Mouse (Mus musculus) liver, postnatal 0 days (tissue): Measurements from ENCODE around the gene Txndc11.

Experiments
- CTCF ChIP-seq: sonication (generic); IDR thresholded peaks from 2 replicates; pipeline ENCODE4 v1.5.1; 2016; ENCODE audit warnings: antibody characterized with exemption, low read depth
- EP300 ChIP-seq: IDR thresholded peaks from 2 replicates; pipeline ENCODE4 v1.6.1; 2016; ENCODE audit warnings: antibody characterized with exemption, low read depth, mild to moderate bottlenecking

DNA sequence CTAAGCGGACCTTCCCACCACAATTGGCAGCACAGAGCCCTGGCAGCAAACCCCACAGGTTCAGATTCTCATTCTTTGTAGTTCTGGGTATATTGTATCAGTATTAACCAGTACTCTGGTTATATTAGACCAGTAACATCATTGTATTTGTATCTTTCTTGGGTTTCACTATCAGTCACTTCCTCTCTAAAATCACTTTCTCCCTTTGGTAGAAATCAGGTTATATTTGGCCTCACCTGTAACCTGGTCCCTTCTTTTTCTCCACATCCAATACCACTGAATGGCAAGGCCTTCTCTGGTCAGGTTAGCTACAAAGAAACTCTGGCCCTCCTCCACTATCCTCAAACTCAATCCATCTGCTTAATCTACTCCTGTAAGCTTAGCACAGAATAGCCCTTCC is 29.5 kb downstream of the Txndc11 start:
- TF ChIP-seq CTCF (no peak), EP300 (no peak)
